Mouse (Mus musculus) liver, adult (tissue): ENCODE results near the gene Angptl1.

Experiments used
- GATA4 ChIP-seq: IDR thresholded peaks from 2 replicates; pipeline ENCODE4 v1.6.1; 2014; ENCODE audit warnings: mild to moderate bottlenecking, low read length; ENCODE audit not compliant: insufficient replicate concordance

The Angptl1 gene

DNA sequence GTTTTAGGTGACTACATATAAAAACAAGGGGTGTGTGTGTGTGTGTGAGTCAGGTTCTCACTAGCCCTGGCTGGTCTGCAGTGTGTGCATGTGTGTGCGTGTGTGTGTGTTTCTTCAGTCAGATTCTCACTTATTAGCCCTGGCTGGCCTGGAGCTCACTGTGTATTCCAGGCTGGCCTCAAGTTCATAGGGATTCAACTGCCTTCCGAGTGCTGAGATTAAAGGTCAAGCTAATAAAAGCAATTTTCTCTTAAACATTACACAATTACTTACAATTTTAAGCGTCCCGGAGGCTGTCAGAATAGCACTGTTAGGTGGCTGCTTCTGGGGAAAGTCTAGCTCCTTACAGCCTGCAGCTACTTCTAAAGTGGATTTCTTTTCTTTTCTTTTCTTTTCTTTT, at the start of gene Angptl1:
TSS of gene Angptl1 (plus strand) at position 386 of the 400 bp plus-strand sequence.
- no peak for TF ChIP-seq GATA4

DNA sequence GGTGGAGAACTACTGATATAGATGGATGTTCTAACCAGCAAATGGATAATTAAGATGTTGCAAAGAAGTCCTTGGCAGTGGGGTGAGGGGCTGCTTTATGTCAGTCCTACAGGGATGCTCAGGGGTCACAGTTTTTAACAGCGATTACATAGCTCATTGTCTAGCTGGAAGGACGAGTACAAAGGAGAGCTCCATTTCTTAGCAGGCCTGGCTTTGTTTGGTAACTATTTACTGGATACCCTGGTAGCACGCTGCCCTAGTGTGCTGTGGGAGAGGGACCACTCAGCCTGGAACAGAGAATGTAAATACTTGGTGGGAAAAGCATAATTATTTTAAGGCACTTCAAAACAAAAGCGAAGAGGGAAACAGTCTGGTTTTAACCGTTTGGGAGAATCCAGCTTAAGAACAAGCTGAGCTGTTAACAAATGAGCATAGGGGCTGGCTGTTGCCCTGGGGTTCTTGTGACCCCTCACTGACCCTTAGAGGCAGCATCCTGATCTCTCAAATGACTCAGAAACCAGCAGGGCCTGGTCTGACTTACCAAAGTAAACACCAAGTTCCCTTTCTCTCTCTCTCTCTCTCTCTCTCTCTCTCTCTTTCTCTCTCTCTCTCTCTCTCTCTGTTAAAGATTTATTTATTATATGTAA, 48.4 kb upstream of the Angptl1 start:
- TF ChIP-seq GATA4, result no peak

DNA sequence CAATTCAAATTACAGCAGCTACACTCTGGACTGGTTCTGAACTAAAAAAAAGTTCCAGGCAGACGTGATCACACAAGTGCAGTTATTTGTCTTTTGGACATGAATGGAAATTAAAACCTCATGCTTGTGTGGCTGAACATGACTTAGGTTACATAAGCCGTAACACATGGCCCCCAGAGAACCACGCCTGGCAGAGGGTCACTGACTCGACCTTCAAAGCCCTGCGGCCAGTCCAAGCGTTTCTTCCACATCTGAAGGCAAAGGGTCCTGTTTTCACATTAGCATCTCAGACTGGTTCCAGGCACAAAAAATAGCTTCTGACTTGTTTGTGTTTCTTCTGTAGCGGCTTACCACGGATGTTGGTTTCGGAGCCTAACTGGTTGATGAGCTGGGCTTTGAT, 42.1 kb upstream of the Angptl1 start:
- no peak for TF ChIP-seq GATA4

- TF ChIP-seq GATA4, result no peak
These were observed 37.1 kb upstream of the Angptl1 start for GRCm38 (mm10) chr1:156801276-156801675.

GRCm38 (mm10) chr1:156808332-156808731, 30.0 kb upstream of the Angptl1 start:
- no peak for TF ChIP-seq GATA4

- TF ChIP-seq GATA4, result no peak
These were observed 26.4 kb upstream of the Angptl1 start for GRCm38 (mm10) chr1:156811928-156812327.

GRCm38 (mm10) chr1:156812716-156813115, 25.6 kb upstream of the Angptl1 start:
- TF ChIP-seq GATA4, result no peak

- no peak for TF ChIP-seq GATA4
These were observed 24.9 kb upstream of the Angptl1 start for GRCm38 (mm10) chr1:156813485-156813884.

- no peak for TF ChIP-seq GATA4
These were observed 19.1 kb upstream of the Angptl1 start for GRCm38 (mm10) chr1:156819236-156819635.

- TF ChIP-seq GATA4, result no peak
These were observed 333 bp downstream of the Angptl1 start for GRCm38 (mm10) chr1:156838695-156839094.

- TF ChIP-seq GATA4, result no peak
These were observed 3.4 kb downstream of the Angptl1 start for GRCm38 (mm10) chr1:156841625-156842339.

- TF ChIP-seq GATA4, result no peak
These were observed 8.7 kb downstream of the Angptl1 start for GRCm38 (mm10) chr1:156847098-156847497.

- no peak for TF ChIP-seq GATA4
These were observed 14.0 kb downstream of the Angptl1 start for GRCm38 (mm10) chr1:156852409-156852808.

DNA sequence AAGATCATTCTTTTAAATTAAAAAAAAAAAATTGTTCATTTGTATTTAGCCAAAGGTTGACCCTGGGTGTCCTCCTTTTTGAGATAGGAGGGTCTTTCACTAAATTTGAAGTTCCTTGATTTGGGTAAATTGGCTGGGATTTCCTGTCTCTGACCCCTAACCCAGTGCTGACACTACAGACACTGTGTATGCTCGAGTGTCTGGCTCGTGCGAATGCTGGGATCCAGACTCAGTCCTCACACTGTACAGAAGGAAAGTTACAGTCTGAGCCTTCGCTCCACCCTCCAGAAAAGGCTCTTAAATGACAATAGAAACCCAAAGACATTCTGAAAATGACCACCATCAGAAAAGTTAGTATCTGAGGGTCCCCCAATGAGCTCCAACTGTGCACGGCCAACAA, 14.5 kb downstream of the Angptl1 start:
- no peak for TF ChIP-seq GATA4

GRCm38 (mm10) chr1:156854558-156854957, 16.2 kb downstream of the Angptl1 start:
- no peak for TF ChIP-seq GATA4

DNA sequence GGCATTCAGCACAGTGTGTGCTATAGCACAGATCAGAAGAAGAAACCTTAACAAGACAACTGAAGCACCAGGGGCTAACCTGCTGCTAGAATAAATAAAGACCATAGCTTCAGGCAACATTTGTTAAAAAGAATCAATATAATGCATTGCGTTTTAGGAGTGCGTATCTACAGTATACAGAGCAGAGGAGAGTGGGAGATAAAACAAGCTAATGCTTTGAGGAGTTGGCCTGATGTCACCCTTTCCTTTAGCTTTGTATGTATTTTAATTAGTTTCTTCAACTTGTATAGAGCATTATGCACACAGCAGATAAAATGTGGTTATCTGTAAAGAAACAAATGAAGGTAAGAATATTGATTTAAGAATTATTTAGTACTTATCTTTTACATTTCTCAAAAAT, 18.3 kb downstream of the Angptl1 start:
- no peak for TF ChIP-seq GATA4

DNA sequence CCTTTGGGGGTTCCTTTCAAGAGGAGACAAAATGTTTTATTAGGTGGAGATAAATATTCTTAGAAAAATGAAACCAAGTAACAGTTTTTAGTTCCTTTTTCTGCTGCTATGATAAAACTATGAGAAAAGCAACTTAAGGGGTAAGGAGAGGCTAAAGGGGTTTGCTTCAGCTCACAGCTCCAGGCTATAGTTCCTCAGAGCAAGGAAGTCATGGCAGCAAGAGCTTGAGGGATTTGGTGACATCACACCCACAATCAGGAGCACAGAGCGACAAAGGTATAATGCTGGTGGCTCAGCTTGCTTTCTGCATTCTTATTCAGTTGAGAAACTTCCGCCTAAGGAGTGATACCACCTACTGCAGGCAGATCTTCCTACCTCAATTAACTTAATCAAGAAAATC, 20.8 kb downstream of the Angptl1 start:
- TF ChIP-seq GATA4, result no peak
